Mouse (Mus musculus): ENCODE data around the gene Fam126b. TPM values are rescaled to one million over a fixed set of nuclear protein-coding genes. Genes with fewer than 3 reads are reported as not detected.

Gene Fam126b
- polyA plus RNA-seq, 1 experiment, result 0.76 TPM

DNA sequence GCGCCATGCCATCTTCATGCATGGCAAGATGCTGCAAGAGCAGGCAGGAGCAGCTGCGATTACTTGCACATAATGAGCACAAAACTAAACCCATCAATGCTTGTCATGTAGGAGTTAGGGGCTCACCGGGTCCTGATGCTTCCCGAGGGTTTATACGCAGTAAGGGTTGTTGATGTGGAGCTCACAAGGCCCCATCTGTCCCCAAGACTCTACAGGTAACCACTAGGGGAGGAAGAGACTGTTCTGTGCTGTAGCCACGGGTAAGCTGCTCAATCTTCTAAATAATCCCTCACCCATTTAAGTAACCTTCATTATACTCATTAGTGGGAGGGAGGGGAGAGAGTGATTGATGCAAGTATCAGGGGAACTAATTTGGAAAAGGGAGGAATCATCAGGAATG lies 90.5 kb downstream of the Fam126b start:
- H3K36me3 ChIP-seq (ENCODE audit: control insufficient read depth, insufficient read depth), result peaks cover 96% of the 10 kb centered on the region
- peaks cover 10% of the 10 kb centered on the region for H3K79me3 ChIP-seq (ENCODE audit: low read depth)
- H3K27me3 ChIP-seq (ENCODE audit: control insufficient read depth, insufficient read depth, insufficient read length), result no peaks in the 10 kb centered on the region
- H3K4me3 ChIP-seq (ENCODE audit: insufficient read depth, poor library complexity, severe bottlenecking), result no peak overlapping the region
- peaks cover 26% of the 10 kb centered on the region for H3K79me2 ChIP-seq (ENCODE audit: control insufficient read depth, insufficient read depth)
- TF ChIP-seq MYOG (IDR thresholded peaks at IDR 0.05; ENCODE audit: control insufficient read depth, extremely low read depth, insufficient read length) (no peak), USF1 (IDR thresholded peaks at IDR 0.05; ENCODE audit: low read depth) (no peak), MYOD1 (IDR thresholded peaks at IDR 0.05; ENCODE audit: control insufficient read depth, insufficient read length, low read depth) (no peak), MAX (IDR thresholded peaks at IDR 0.05) (no peak), CTCF (IDR thresholded peaks at IDR 0.05; ENCODE audit: control insufficient read depth, insufficient read depth, insufficient read length) (no peak), FOSL1 (IDR thresholded peaks at IDR 0.05; ENCODE audit: insufficient read depth, low read length, poor library complexity, severe bottlenecking) (no peak), CEBPB (IDR thresholded peaks at IDR 0.05; ENCODE audit: low read depth) (no peak)
- no peak overlapping the region for H3ac ChIP-seq (ENCODE audit: control insufficient read depth, insufficient read length, low read depth)

DNA sequence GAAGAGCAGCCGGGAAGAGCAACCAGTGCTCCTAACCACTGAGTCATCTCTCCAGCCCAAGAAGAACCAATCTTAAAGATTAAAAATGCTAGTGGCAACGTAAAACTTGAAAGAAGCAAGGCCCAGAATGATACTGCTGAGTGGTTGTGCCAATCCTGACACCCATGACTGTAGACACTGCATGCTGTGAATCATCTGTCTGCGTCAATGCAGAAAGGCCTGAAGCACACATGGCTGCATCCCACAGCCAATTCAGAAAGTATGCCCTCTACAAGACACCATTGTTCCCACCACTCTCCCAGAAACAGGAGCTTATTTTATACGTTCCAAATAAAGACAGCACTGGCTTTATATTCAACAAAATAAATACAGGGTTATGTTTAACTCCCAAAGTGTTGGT lies 103.5 kb downstream of the Fam126b start:
- Histone ChIP-seq H3K79me3 (ENCODE audit: low read depth) (no peaks in the 10 kb centered on the region), H3ac (ENCODE audit: control insufficient read depth, insufficient read length, low read depth) (no peak overlapping the region), H3K27me3 (ENCODE audit: control insufficient read depth, insufficient read depth, insufficient read length) (no peaks in the 10 kb centered on the region), H3K79me2 (ENCODE audit: control insufficient read depth, insufficient read depth) (no peaks in the 10 kb centered on the region), H3K36me3 (ENCODE audit: control insufficient read depth, insufficient read depth) (peaks cover 78% of the 10 kb centered on the region), H3K4me3 (ENCODE audit: insufficient read depth, poor library complexity, severe bottlenecking) (no peak overlapping the region)
- TF ChIP-seq FOSL1 (IDR thresholded peaks at IDR 0.05; ENCODE audit: insufficient read depth, low read length, poor library complexity, severe bottlenecking) (no peak), MYOG (IDR thresholded peaks at IDR 0.05; ENCODE audit: control insufficient read depth, extremely low read depth, insufficient read length) (no peak), USF1 (IDR thresholded peaks at IDR 0.05; ENCODE audit: low read depth) (no peak), MAX (IDR thresholded peaks at IDR 0.05) (no peak), CTCF (IDR thresholded peaks at IDR 0.05; ENCODE audit: control insufficient read depth, insufficient read depth, insufficient read length) (no peak), CEBPB (IDR thresholded peaks at IDR 0.05; ENCODE audit: low read depth) (no peak), MYOD1 (IDR thresholded peaks at IDR 0.05; ENCODE audit: control insufficient read depth, insufficient read length, low read depth) (no peak)

DNA sequence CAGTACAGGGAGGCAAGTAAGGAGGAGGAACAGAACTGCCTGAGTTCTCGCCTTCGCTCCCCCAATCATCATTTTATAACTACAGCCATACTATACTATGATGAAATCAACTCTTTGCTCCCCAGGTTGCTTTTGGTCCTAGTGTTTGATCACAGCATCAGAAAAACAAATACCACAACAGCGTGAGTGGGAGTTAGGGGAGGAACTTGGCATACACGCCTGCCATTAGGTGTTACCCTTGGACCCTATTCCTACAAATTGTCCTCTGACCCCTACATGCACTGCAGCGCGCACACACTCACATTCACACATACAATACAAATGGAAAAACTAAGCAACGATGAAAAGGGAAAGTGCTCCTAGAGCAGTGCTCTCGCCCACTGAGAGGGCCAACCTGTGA lies 110.5 kb downstream of the Fam126b start:
- no peaks in the 10 kb centered on the region for H3K79me3 ChIP-seq (ENCODE audit: low read depth)
- no peak overlapping the region for H3ac ChIP-seq (ENCODE audit: control insufficient read depth, insufficient read length, low read depth)
- no peaks in the 10 kb centered on the region for H3K27me3 ChIP-seq (ENCODE audit: control insufficient read depth, insufficient read depth, insufficient read length)
- TF ChIP-seq FOSL1 (IDR thresholded peaks at IDR 0.05; ENCODE audit: insufficient read depth, low read length, poor library complexity, severe bottlenecking), result no peak
- TF ChIP-seq MYOD1 (IDR thresholded peaks at IDR 0.05; ENCODE audit: control insufficient read depth, insufficient read length, low read depth), result no peak
- no peak for TF ChIP-seq MAX (IDR thresholded peaks at IDR 0.05)
- TF ChIP-seq USF1 (IDR thresholded peaks at IDR 0.05; ENCODE audit: low read depth), result no peak
- TF ChIP-seq CTCF (IDR thresholded peaks at IDR 0.05; ENCODE audit: control insufficient read depth, insufficient read depth, insufficient read length), result no peak
- no peak for TF ChIP-seq CEBPB (IDR thresholded peaks at IDR 0.05; ENCODE audit: low read depth)
- peaks cover 84% of the 10 kb centered on the region for H3K36me3 ChIP-seq (ENCODE audit: control insufficient read depth, insufficient read depth)
- no peaks in the 10 kb centered on the region for H3K79me2 ChIP-seq (ENCODE audit: control insufficient read depth, insufficient read depth)
- no peak overlapping the region for H3K4me3 ChIP-seq (ENCODE audit: insufficient read depth, poor library complexity, severe bottlenecking)

Other genes with a start within 250 kb of the Fam126b start
- gene Bzw1, start 193.4 kb downstream of the Fam126b start, polyA plus RNA-seq (2012; fragmentation: generic; extraction: Trizol), result 79.2 TPM
- gene Clk1, start 162.3 kb downstream of the Fam126b start, polyA plus RNA-seq (2012; fragmentation: generic; extraction: Trizol), result 16.6 TPM
- gene Nif3l1, start 141.2 kb downstream of the Fam126b start, polyA plus RNA-seq (2012; fragmentation: generic; extraction: Trizol), result 43.3 TPM
- 88.9 TPM for gene Ppil3, start 140.8 kb downstream of the Fam126b start, polyA plus RNA-seq (2012; fragmentation: generic; extraction: Trizol)
- gene Orc2, start 81.2 kb downstream of the Fam126b start, polyA plus RNA-seq (2012; fragmentation: generic; extraction: Trizol), result 22.1 TPM
- gene Ndufb3, start 61 bp upstream of the Fam126b start, polyA plus RNA-seq (2012; fragmentation: generic; extraction: Trizol), result 123 TPM
- gene Als2cr12, start 109.7 kb upstream of the Fam126b start, polyA plus RNA-seq (2012; fragmentation: generic; extraction: Trizol), result 0.23 TPM
- gene Cflar, start 125.2 kb upstream of the Fam126b start, polyA plus RNA-seq (2012; fragmentation: generic; extraction: Trizol), result 23.6 TPM
- 11.8 TPM for gene Casp8, start 209.1 kb upstream of the Fam126b start, polyA plus RNA-seq (2012; fragmentation: generic; extraction: Trizol)